Mouse (Mus musculus) activated CD4-positive, CD25-positive, alpha-beta regulatory T cell, adult 4 months (primary cell): Measurements from ENCODE around the gene Rps7. TPM values are rescaled to one million over a fixed set of nuclear protein-coding genes. Genes with fewer than 3 reads are reported as not detected.

Experiments used
- ATAC-seq: one replicate; pipeline ENCODE4 v1.8.0; 2017
- polyA plus RNA-seq, 2 experiments: library from polyadenylated mRNA; unstranded; fragments of 100-300 nt; shearing (Covaris generic); gene quantifications; one replicate each; pipeline ENCODE4 v1.2.1; 2017

The Rps7 gene
- 1,000 to 10,000 TPM; 1,659 to 2,490 TPM for polyA plus RNA-seq

- ATAC-seq: peak; percentile 95
These were observed at the start of gene Rps7 for GRCm38 (mm10) chr12:28635535-28636476. TSS of gene Rps7 (minus strand) at chr12:28635953.

GRCm38 (mm10) chr12:28684674-28685073 lies 48.9 kb upstream of the Rps7 start:
- no peak for ATAC-seq

- ATAC-seq: no peak
These were observed 40.1 kb upstream of the Rps7 start for GRCm38 (mm10) chr12:28675925-28676209.

- ATAC-seq: peak; percentile 84
These were observed 39.6 kb upstream of the Rps7 start, which contains the start of gene Adi1 for GRCm38 (mm10) chr12:28675121-28675924. TSS of gene Adi1 (plus strand) at chr12:28675231.

GRCm38 (mm10) chr12:28674038-28674720 lies 38.4 kb upstream of the Rps7 start:
- ATAC-seq: no peak

- no peak for ATAC-seq
These were observed 31.5 kb upstream of the Rps7 start for GRCm38 (mm10) chr12:28667287-28667686.

GRCm38 (mm10) chr12:28666734-28667133 lies 31.0 kb upstream of the Rps7 start:
- ATAC-seq: no peak

GRCm38 (mm10) chr12:28662628-28663027 lies 26.9 kb upstream of the Rps7 start:
- ATAC-seq: no peak

GRCm38 (mm10) chr12:28649141-28650110 lies 13.7 kb upstream of the Rps7 start, which contains the start of gene Rnaseh1:
TSS of gene Rnaseh1 (plus strand) at chr12:28649602.
- ATAC-seq: peak; percentile 99

GRCm38 (mm10) chr12:28638778-28639177 lies 3.0 kb upstream of the Rps7 start:
- ATAC-seq: no peak

- ATAC-seq: no peak
These were observed 790 bp upstream of the Rps7 start for GRCm38 (mm10) chr12:28636543-28636942.

- peak; percentile 16 for ATAC-seq
These were observed 657 bp downstream of the Rps7 start for GRCm38 (mm10) chr12:28635058-28635534.

GRCm38 (mm10) chr12:28628436-28628835 lies 7.3 kb downstream of the Rps7 start:
- ATAC-seq: no peak

- no peak for ATAC-seq
These were observed 8.7 kb downstream of the Rps7 start for GRCm38 (mm10) chr12:28627092-28627491.

- no peak for ATAC-seq
These were observed 10.3 kb downstream of the Rps7 start for GRCm38 (mm10) chr12:28625407-28625806.

- no peak for ATAC-seq
These were observed 11.5 kb downstream of the Rps7 start for GRCm38 (mm10) chr12:28624251-28624650.

- no peak for ATAC-seq
These were observed 12.6 kb downstream of the Rps7 start, which contains the start of gene Colec11 for GRCm38 (mm10) chr12:28623195-28623594. TSS of gene Colec11 (minus strand) at chr12:28623377.

GRCm38 (mm10) chr12:28622641-28623040 lies 13.1 kb downstream of the Rps7 start:
- no peak for ATAC-seq

GRCm38 (mm10) chr12:28622167-28622532 lies 13.6 kb downstream of the Rps7 start:
- no peak for ATAC-seq

- no peak for ATAC-seq
These were observed 14.1 kb downstream of the Rps7 start for GRCm38 (mm10) chr12:28621451-28622166.

GRCm38 (mm10) chr12:28617297-28617696 lies 18.5 kb downstream of the Rps7 start:
- no peak for ATAC-seq
